Mouse (Mus musculus): ENCODE data around the gene Lgsn. TPM values are rescaled to one million over a fixed set of nuclear protein-coding genes. Genes with fewer than 3 reads are reported as not detected.

Gene Lgsn
- polyA plus RNA-seq, 1 experiment from 2014 or later = not detected

DNA sequence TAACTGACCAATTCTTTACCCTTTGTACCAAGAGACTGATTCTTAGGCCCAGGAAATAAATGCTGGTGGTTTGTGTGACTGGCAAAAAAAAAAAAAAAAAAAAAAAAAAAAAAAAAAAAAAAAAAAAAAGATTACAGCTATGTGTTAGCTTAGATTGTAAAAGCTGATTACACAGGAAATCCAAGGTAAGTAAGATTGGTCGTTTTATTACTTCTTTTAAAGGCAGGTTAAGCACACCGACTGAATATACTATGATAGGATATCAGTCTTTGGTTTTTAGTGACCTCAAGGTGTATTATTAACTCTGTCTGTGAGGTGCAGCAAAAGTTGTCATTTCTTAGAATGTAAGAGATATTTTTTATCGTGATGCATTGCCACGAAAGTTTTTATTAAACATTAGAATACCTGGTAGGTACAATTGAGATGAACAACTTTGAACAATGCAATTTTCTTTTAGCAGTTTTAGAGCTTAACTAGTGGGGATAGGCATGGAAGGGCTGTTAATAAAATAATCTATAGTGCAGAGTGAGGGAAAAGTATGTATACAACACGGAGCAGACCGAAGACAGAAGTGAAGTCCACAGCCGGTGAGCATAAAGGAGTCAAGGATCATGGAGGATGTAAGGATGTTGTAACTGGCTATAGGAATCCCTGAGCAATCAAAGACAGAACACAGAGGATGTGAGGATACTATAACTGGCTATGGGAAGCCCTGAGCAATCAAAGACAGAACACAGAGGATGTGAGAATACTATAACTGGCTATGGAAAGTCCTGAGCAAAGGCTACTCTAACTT lies 10.7 kb upstream of the Lgsn start:
- Histone ChIP-seq H3K27me3 (no peaks in the 10 kb centered on the region), H3K4me3 (no peak overlapping the region), H3K9ac (no peak overlapping the region), H3K9me3 (replicated peaks) (no peaks in the 10 kb centered on the region), H3K4me2 (no peak overlapping the region), H3K36me3 (ENCODE audit: poor library complexity, severe bottlenecking) (no peaks in the 10 kb centered on the region), H3K27ac (no peak overlapping the region), H3K4me1 (no peaks in the 10 kb centered on the region)
- WGBS = 88% methylated on average over 7 of the region's 7 CpGs
- no peak for ATAC-seq

DNA sequence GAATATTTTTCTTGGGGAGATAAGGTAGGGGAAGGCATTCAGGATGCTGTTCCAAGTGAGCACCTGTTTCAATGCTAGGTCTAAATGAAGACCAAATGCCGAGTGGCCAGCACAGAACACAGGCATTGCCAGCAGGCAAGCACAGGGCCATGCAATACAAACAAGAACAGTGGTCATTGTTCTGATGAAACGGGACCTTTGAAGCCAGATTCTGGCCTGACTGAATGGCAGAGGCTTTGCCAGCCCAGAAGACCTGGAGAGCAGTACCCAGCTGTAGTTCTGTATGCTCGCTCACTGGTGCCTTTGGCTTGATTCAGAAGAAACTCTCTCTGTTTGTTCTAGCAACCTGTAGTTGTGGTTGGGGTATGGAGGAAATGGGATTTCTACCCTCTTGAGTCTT lies 800 bp upstream of the Lgsn start:
- 78% methylated on average over 3 of the region's 3 CpGs for WGBS
- no peak overlapping the region for H3K4me3 ChIP-seq
- no peaks in the 10 kb centered on the region for H3K9me3 ChIP-seq (replicated peaks)
- no peaks in the 10 kb centered on the region for H3K27me3 ChIP-seq
- H3K36me3 ChIP-seq (ENCODE audit: poor library complexity, severe bottlenecking) = no peaks in the 10 kb centered on the region
- no peak overlapping the region for H3K27ac ChIP-seq
- no peak overlapping the region for H3K9ac ChIP-seq
- no peak overlapping the region for H3K4me2 ChIP-seq
- ATAC-seq = no peak
- H3K4me1 ChIP-seq = no peaks in the 10 kb centered on the region

DNA sequence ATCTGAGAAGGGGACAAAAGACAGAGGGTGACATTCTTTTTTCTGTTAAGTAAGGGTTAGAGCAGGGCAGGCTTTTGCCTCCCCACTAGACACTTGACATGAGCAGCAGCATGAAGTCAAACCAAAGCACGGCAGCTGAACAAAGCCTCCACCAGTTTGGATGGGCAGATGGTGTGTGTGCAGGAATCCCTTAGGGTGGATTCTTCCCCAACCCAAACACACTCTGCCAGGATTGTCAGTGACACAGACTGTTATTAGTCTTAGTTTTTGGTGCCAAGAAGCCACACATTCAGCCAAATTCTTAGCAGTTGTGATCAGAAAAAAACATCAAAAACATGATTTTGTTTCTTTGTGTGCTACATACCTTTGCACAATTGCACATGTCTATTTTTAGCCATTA lies 2.1 kb downstream of the Lgsn start:
- 43% methylated on average over 1 of the region's 1 CpGs for WGBS
- H3K27ac ChIP-seq = no peak overlapping the region
- H3K4me1 ChIP-seq = no peaks in the 10 kb centered on the region
- no peak overlapping the region for H3K4me2 ChIP-seq
- no peak overlapping the region for H3K4me3 ChIP-seq
- peak; percentile 83 for ATAC-seq
- H3K9me3 ChIP-seq (replicated peaks) = no peaks in the 10 kb centered on the region
- no peaks in the 10 kb centered on the region for H3K27me3 ChIP-seq
- H3K9ac ChIP-seq = no peak overlapping the region
- H3K36me3 ChIP-seq (ENCODE audit: poor library complexity, severe bottlenecking) = no peaks in the 10 kb centered on the region

DNA sequence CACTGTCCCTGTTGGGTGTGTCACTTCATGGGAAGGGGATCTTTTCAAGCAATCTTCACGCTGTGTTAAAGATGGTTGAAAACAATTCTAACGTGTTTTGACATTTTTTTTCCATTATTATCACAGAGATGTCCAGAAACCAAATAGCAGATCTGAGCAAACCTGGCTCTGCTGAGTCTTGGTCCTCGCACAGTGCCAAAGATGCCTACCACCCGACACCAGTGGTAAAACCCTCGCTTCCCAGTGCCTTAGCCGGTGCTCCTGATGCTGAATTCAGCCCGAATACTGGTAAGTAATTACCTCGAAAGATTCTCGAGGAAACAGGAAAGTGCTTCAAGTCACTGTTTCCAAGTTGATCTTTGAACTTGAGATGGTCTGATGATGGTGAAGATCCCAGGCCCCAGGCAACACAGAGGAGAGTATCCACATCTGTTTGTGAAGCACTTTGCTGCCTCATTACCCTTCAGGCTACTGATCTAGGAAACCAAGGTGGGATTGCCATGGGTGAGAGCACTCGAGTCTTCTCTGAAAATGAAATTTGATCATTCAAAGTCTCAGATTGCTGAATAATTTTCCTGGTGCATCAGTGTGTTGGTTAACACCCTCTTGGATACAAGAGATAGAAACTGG lies 14.2 kb downstream of the Lgsn start:
- no peak overlapping the region for H3K4me2 ChIP-seq
- WGBS = 87% methylated on average over 10 of the region's 10 CpGs
- no peak for ATAC-seq
- H3K4me1 ChIP-seq = no peaks in the 10 kb centered on the region
- H3K9ac ChIP-seq = no peak overlapping the region
- H3K27me3 ChIP-seq = no peaks in the 10 kb centered on the region
- no peaks in the 10 kb centered on the region for H3K36me3 ChIP-seq (ENCODE audit: poor library complexity, severe bottlenecking)
- H3K4me3 ChIP-seq = no peak overlapping the region
- H3K9me3 ChIP-seq (replicated peaks) = no peaks in the 10 kb centered on the region
- no peak overlapping the region for H3K27ac ChIP-seq

DNA sequence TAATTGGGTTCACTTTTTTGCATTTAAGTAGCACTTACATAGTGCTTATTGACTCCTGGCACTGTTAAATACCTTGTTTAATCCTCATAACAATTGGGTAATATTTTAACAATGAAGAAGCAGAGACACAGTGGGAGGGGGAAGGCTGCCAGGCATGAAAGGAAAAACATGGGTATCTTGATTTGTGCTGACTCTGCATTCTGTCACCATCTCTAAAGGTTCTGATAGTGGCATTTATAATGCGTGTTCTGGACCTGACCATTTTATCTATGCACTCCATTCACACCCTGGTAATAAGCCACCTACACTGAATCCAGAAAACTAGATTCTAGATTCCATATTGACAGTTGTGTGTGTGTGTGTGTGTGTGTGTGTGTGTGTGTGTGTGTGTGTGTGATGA lies 19.4 kb downstream of the Lgsn start:
- ATAC-seq = no peak
- Histone ChIP-seq H3K27me3 (no peaks in the 10 kb centered on the region), H3K9me3 (replicated peaks) (no peaks in the 10 kb centered on the region)

DNA sequence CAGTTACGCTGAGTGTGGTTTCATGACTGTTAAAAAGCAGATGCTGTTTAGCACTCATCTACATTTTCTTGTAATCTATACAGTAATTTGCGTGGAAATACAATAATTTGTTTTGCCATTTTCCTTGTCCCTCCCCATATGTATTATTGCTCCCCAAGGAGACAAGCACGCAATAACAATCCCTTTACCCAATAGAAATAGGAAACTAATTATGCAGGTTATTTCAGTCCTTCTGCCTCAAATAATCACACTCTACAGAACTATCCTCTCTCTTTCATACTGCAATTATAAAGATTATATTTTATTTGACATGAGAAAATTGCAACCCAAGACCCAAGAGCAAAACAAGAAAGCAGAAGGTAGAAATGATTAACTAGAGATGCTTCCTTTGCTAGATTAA lies 20.8 kb downstream of the Lgsn start:
- no peak overlapping the region for H3K9ac ChIP-seq
- no peak overlapping the region for H3K27ac ChIP-seq
- no peak overlapping the region for H3K4me2 ChIP-seq
- no peaks in the 10 kb centered on the region for H3K4me1 ChIP-seq
- no peak overlapping the region for H3K4me3 ChIP-seq
- no peaks in the 10 kb centered on the region for H3K9me3 ChIP-seq (replicated peaks)
- 90% methylated on average over 3 of the region's 3 CpGs for WGBS
- ATAC-seq = no peak
- no peaks in the 10 kb centered on the region for H3K36me3 ChIP-seq (ENCODE audit: poor library complexity, severe bottlenecking)
- H3K27me3 ChIP-seq = no peaks in the 10 kb centered on the region

More for the DNA sequence above, 19.4 kb downstream of the Lgsn start:
- H3K9ac ChIP-seq = no peak overlapping the region
- 82% methylated on average over 1 of the region's 1 CpGs for WGBS
- no peaks in the 10 kb centered on the region for H3K36me3 ChIP-seq (ENCODE audit: poor library complexity, severe bottlenecking)
- no peak overlapping the region for H3K27ac ChIP-seq
- no peak overlapping the region for H3K4me3 ChIP-seq
- H3K4me2 ChIP-seq = no peak overlapping the region
- H3K4me1 ChIP-seq = no peaks in the 10 kb centered on the region

DNA sequence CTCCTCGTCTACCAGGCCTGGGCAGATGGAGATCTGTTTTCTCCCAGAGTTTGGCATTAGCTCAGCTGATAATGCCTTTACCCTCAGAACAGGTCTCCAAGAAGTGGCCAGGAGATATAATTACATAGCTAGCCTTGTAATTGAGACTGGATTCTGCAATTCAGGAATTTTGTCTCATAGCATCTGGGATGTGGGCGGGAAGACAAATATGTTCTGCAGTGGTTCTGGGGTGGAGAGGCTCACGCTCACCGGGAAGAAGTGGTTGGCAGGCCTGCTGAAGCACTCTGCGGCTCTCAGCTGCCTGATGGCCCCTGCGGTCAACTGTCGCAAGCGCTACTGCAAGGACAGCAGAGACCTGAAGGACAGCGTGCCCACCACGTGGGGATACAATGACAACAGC lies 27.6 kb downstream of the Lgsn start:
- no peaks in the 10 kb centered on the region for H3K4me1 ChIP-seq
- no peaks in the 10 kb centered on the region for H3K9me3 ChIP-seq (replicated peaks)
- no peak overlapping the region for H3K4me3 ChIP-seq
- no peak overlapping the region for H3K27ac ChIP-seq
- no peak for ATAC-seq
- H3K4me2 ChIP-seq = no peak overlapping the region
- no peak overlapping the region for H3K9ac ChIP-seq
- no peaks in the 10 kb centered on the region for H3K27me3 ChIP-seq
- WGBS = 93% methylated on average over 10 of the region's 10 CpGs
- H3K36me3 ChIP-seq (ENCODE audit: poor library complexity, severe bottlenecking) = no peaks in the 10 kb centered on the region

DNA sequence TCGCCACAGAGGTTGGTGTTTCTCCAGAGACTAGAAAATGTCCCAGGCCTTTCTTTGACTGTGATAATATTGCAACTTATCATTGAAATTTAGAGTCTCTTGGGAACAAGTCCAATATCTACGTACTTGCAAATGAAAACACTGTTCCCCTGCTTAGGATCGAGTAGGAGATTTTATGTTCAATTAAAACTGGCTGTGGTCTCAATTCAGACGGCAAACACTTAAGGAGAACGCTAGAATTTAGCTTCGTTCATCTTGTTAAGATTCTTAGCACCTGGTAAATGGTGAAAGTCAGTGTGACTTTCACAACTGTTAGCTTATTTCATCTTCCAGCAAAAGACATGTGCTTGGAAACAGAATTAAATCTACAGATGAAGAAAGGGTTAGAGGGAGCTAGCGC lies 29.1 kb downstream of the Lgsn start:
- Histone ChIP-seq H3K27ac (no peak overlapping the region), H3K9ac (no peak overlapping the region), H3K27me3 (no peaks in the 10 kb centered on the region), H3K4me2 (no peak overlapping the region), H3K4me1 (no peaks in the 10 kb centered on the region), H3K4me3 (no peak overlapping the region), H3K36me3 (ENCODE audit: poor library complexity, severe bottlenecking) (no peaks in the 10 kb centered on the region), H3K9me3 (replicated peaks) (no peaks in the 10 kb centered on the region)
- no peak; the same call in 1 of the 2 replicates for ATAC-seq
- WGBS = 68% methylated on average over 7 of the region's 7 CpGs

DNA sequence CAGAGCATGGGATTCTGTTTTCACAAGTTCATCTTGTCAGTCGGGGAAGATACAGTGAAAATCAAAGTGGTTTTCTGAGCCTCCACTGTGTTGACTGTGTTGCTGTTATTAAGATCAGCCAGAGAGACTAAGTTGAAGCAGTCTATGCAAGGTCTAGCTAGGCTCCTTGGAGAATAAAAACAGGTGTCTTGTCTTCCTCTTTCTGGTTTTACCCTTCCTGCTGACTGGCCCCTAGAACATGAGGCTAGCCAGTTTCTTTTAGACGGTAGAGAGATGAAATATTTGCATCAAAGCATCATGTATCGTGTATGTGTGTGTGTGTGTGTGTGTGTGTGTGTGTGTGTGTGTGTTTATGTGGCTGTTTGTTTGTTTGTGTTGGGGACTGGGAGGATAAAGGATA lies 29.6 kb downstream of the Lgsn start:
- H3K4me3 ChIP-seq = no peak overlapping the region
- H3K27me3 ChIP-seq = no peaks in the 10 kb centered on the region
- H3K4me2 ChIP-seq = no peak overlapping the region
- WGBS = 68% methylated on average over 3 of the region's 3 CpGs
- no peak overlapping the region for H3K27ac ChIP-seq
- no peak for ATAC-seq
- no peaks in the 10 kb centered on the region for H3K9me3 ChIP-seq (replicated peaks)
- H3K9ac ChIP-seq = no peak overlapping the region
- H3K36me3 ChIP-seq (ENCODE audit: poor library complexity, severe bottlenecking) = no peaks in the 10 kb centered on the region
- H3K4me1 ChIP-seq = no peaks in the 10 kb centered on the region

DNA sequence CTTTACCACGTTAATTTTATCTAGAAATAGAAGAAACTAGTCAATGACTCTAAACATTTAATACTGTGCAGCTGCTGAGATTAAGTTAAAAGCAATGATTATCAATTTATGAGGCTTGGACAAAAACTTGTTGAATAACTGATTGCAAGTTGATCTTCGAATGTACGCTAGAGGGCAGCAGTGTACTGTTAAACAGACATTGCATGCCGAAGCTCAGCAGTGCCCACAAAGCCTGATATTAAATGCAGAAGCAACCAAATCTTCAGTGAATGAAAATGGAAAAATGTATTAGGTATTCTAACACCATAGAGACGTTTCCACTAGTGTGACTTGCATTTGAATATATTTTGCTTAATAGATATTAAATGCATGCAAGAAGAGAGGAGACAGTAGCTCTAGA lies 33.9 kb downstream of the Lgsn start:
- Histone ChIP-seq H3K9me3 (replicated peaks) (no peaks in the 10 kb centered on the region), H3K4me1 (no peaks in the 10 kb centered on the region), H3K27me3 (no peaks in the 10 kb centered on the region), H3K4me3 (no peak overlapping the region), H3K27ac (no peak overlapping the region), H3K9ac (no peak overlapping the region), H3K36me3 (ENCODE audit: poor library complexity, severe bottlenecking) (no peaks in the 10 kb centered on the region), H3K4me2 (no peak overlapping the region)
- ATAC-seq = peak; percentile 85
- WGBS = under 1% methylated on average over 5 of the region's 5 CpGs

DNA sequence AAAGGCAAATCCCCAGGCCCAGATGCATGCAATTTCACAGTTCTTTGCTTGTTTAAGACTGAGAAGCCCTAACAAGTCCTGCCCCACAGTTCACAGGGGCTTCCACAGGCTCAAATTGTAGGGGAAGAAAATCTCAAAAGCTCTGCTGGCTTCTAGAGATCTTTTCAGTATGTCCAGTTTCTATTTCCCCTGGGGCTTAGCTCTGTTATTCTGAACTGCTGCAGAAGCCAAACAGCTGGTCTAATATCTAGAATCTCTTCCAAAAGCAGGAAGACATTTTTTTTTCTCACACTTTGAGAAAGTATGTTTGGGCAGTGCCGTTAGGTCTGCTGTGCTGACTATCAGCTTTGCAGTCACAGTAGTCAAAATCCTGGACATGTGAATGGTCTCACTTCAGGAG lies 38.6 kb downstream of the Lgsn start:
- Histone ChIP-seq H3K4me3 (no peak overlapping the region), H3K9ac (no peak overlapping the region), H3K9me3 (replicated peaks) (no peaks in the 10 kb centered on the region), H3K4me2 (no peak overlapping the region), H3K27me3 (no peaks in the 10 kb centered on the region), H3K4me1 (no peaks in the 10 kb centered on the region), H3K27ac (no peak overlapping the region), H3K36me3 (ENCODE audit: poor library complexity, severe bottlenecking) (no peaks in the 10 kb centered on the region)
- ATAC-seq = no peak
- WGBS = 88% methylated on average over 1 of the region's 1 CpGs

DNA sequence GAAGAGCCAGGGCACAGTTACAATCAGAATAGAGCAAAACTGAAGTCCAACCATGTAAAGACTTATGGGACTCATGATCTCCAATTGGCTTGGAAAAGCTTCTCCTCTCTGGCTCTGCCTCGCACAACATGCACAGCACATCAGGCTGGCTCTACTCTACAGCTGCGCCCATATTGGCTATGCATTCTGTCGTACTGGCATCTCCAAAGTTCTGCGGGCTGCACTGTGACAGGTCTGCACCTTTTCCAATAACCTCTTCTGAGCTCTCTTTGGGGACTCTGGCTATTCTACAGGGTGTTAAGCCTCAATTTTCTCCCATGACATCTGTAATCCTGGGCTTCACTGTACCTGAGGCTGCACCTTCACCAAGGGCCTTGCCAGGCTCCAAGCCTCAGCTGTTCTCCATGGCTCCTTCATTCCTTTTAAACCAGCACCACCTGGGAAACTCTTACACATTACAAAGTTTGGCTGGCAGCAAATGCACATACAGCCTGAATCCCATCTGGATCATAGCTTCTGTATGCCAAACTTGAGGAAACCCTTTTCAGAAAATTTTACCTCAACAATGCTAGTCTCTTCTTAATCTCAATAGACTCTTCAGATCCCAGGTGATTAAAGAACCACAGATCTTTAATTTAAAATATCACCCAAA lies 44.5 kb downstream of the Lgsn start:
- Histone ChIP-seq H3K36me3 (ENCODE audit: poor library complexity, severe bottlenecking) (no peaks in the 10 kb centered on the region), H3K4me1 (no peaks in the 10 kb centered on the region), H3K27me3 (no peaks in the 10 kb centered on the region), H3K4me2 (no peak overlapping the region), H3K27ac (no peak overlapping the region), H3K9ac (no peak overlapping the region), H3K9me3 (replicated peaks) (no peaks in the 10 kb centered on the region), H3K4me3 (no peak overlapping the region)
- no peak for ATAC-seq
- 96% methylated on average over 4 of the region's 4 CpGs for WGBS

All from forebrain, embryonic 13.5 days (tissue).